Mouse (Mus musculus): Measurements from ENCODE around the gene Trmt10a. TPM values are rescaled to one million over a fixed set of nuclear protein-coding genes. Genes with fewer than 3 reads are reported as not detected.
A peak's percentile ranks its signal among the peaks of the same experiment; 100 is the strongest.

The Trmt10a gene
- total and polyA plus RNA-seq, 3 experiments: 9.7 to 18.1 TPM; not detected in 1

GRCm38 (mm10) chr3:138183371-138183770 lies 40.1 kb downstream of the Trmt10a start:
- H3K27ac ChIP-seq (ENCODE audit: control insufficient read depth, low read depth, low read length): no peak overlapping the region
- no peak overlapping the region for H3K4me3 ChIP-seq (ENCODE audit: control insufficient read depth in 1 of 2, insufficient read depth in 1 of 2, low read depth in 2 of 2, low read length in 2 of 2)
- no peaks in the 10 kb centered on the region for H3K79me2 ChIP-seq (ENCODE audit: control insufficient read depth, insufficient read depth, low read length, poor library complexity)
- TF ChIP-seq GATA1 (IDR thresholded peaks at IDR 0.05; ENCODE audit: low read depth, low read length): no peak
- TF ChIP-seq ZKSCAN1 (IDR thresholded peaks at IDR 0.05; ENCODE audit: low read depth, low read length): no peak
- H3K9me3 ChIP-seq (replicated peaks; ENCODE audit: insufficient read depth, low read length): no peaks in the 10 kb centered on the region
- no peak overlapping the region for H3K9ac ChIP-seq (ENCODE audit: control insufficient read depth, low read depth, low read length, poor library complexity, severe bottlenecking)
- H3K27me3 ChIP-seq (ENCODE audit: control insufficient read depth in 1 of 2, insufficient read depth in 2 of 2, low read length in 2 of 2): peaks cover 3 to 5% of the 10 kb centered on the region in 2 experiments; a peak in 3 of 4 replicates
- H3K36me3 ChIP-seq (ENCODE audit: control insufficient read depth in 1 of 2, insufficient read depth in 2 of 2, low read length in 2 of 2): no peaks in the 10 kb centered on the region
- no peak for DNase-seq (ENCODE audit: low read depth, low spot score)
- no peaks in the 10 kb centered on the region for H3K4me1 ChIP-seq (ENCODE audit: control insufficient read depth in 1 of 2, insufficient read depth in 2 of 2, low read length in 2 of 2)

GRCm38 (mm10) chr3:138185290-138185689 lies 42.0 kb downstream of the Trmt10a start:
- no peak overlapping the region for H3K9ac ChIP-seq (ENCODE audit: control insufficient read depth, low read depth, low read length, poor library complexity, severe bottlenecking)
- H3K27ac ChIP-seq (ENCODE audit: control insufficient read depth, low read depth, low read length): no peak overlapping the region
- TF ChIP-seq RAD21 (IDR thresholded peaks at IDR 0.05; ENCODE audit: low read depth, low read length) (no peak), USF1 (IDR thresholded peaks at IDR 0.05; ENCODE audit: low read depth, low read length) (peak; percentile 72), KAT2A (conservative IDR thresholded peaks at IDR 0.05; ENCODE audit: low read depth, low read length) (no peak), BHLHE40 (IDR thresholded peaks at IDR 0.05; ENCODE audit: borderline replicate concordance, low read depth, low read length) (0 out of 2 replicates have a peak, but pooled peaks have one; percentile 18)
- H3K36me3 ChIP-seq (ENCODE audit: control insufficient read depth in 1 of 2, insufficient read depth in 2 of 2, low read length in 2 of 2): no peaks in the 10 kb centered on the region
- no peaks in the 10 kb centered on the region for H3K79me2 ChIP-seq (ENCODE audit: control insufficient read depth, insufficient read depth, low read length, poor library complexity)
- no peaks in the 10 kb centered on the region for H3K9me3 ChIP-seq (replicated peaks; ENCODE audit: insufficient read depth, low read length)
- no peaks in the 10 kb centered on the region for H3K4me1 ChIP-seq (ENCODE audit: control insufficient read depth in 1 of 2, insufficient read depth in 2 of 2, low read length in 2 of 2)
- H3K4me3 ChIP-seq (ENCODE audit: control insufficient read depth in 1 of 2, insufficient read depth in 1 of 2, low read depth in 2 of 2, low read length in 2 of 2): no peak overlapping the region
- DNase-seq (ENCODE audit: low read depth, low spot score): peak; percentile 17
- peaks cover 2 to 3% of the 10 kb centered on the region in 2 experiments; a peak in 2 of 4 replicates for H3K27me3 ChIP-seq (ENCODE audit: control insufficient read depth in 1 of 2, insufficient read depth in 2 of 2, low read length in 2 of 2)

GRCm38 (mm10) chr3:138185995-138186930 lies 43.0 kb downstream of the Trmt10a start:
- no peaks in the 10 kb centered on the region for H3K4me1 ChIP-seq (ENCODE audit: control insufficient read depth in 1 of 2, insufficient read depth in 2 of 2, low read length in 2 of 2)
- H3K27me3 ChIP-seq (ENCODE audit: control insufficient read depth in 1 of 2, insufficient read depth in 2 of 2, low read length in 2 of 2): peaks cover 0 to 2% of the 10 kb centered on the region in 2 experiments; a peak in 2 of 4 replicates
- H3K79me2 ChIP-seq (ENCODE audit: control insufficient read depth, insufficient read depth, low read length, poor library complexity): no peaks in the 10 kb centered on the region
- no peak overlapping the region for H3K4me3 ChIP-seq (ENCODE audit: control insufficient read depth in 1 of 2, insufficient read depth in 1 of 2, low read depth in 2 of 2, low read length in 2 of 2)
- TF ChIP-seq MYB (IDR thresholded peaks at IDR 0.05; ENCODE audit: low read depth, low read length) (no peak), UBTF (IDR thresholded peaks at IDR 0.05; ENCODE audit: borderline replicate concordance, insufficient read depth, low read depth, low read length) (no peak), MYC (IDR thresholded peaks at IDR 0.05; ENCODE audit: low read depth, low read length) (no peak), ZKSCAN1 (IDR thresholded peaks at IDR 0.05; ENCODE audit: low read depth, low read length) (no peak)
- no peaks in the 10 kb centered on the region for H3K9me3 ChIP-seq (replicated peaks; ENCODE audit: insufficient read depth, low read length)
- H3K27ac ChIP-seq (ENCODE audit: control insufficient read depth, low read depth, low read length): no peak overlapping the region
- DNase-seq (ENCODE audit: low read depth, low spot score): no peak
- no peak overlapping the region for H3K9ac ChIP-seq (ENCODE audit: control insufficient read depth, low read depth, low read length, poor library complexity, severe bottlenecking)
- H3K36me3 ChIP-seq (ENCODE audit: control insufficient read depth in 1 of 2, insufficient read depth in 2 of 2, low read length in 2 of 2): no peaks in the 10 kb centered on the region

Measured in MEL (cell line).